Mouse (Mus musculus): ENCODE results near the gene Ywhag.

Gene Ywhag

DNA sequence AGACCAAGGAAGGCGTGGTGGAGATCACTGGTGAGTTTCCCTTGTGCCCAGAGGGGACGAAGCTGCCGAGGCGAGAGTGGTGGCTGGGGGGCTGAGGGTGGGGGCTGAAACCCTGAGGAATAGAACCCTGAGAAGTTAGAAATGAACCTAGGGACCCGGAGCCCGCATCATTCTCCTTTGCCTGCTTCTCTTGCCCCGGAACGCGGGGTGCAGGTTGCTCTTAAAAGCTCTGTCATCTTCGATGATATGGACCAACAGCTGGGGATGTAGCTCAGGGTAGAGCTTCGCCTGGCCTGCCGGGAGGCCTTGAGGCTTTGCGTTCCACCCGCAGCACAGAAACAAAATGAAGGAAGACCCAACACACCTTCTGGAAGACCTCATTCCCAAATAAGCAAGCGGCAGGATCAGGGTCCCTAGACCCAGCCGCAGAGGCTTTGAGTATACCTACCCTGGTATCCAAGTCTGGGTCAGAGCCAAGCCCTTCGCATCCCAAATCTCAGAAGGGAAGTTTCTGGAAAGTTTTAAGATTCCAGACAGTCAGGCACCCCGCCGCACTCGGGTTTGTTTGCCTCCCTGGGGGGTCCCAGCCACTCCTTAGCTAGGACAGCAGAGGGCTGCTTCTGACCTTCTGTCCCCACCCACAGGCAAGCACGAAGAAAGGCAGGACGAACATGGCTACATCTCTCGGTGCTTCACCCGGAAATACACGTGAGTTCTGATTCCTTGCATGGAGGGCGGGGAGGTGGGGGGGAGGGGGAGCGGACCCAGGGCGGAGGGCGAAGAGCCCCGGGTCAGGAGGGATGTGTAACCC, 45.8 kb downstream of the Ywhag start:
- no peak for DNase-seq (ENCODE audit: low spot score in 2 of 2)

DNA sequence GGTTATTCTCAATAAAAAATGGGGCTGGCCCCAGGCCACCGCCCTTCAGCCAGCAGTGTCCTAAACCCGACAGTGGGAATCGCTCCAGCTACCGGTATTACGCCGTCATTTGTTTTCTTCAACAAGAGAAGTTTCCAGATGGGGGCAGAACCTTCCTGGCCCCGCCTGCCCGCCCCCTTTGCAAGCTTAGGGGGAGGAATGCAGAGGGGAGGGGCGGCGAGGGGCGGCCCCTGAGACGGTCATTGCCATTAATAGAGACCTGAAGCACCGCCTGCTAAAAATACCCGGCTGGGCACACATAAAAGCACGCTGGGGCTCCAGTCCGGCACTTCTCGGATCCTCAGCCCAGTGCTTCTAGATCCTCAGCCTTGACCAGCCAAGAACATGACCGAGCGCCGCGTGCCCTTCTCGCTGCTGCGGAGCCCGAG, 46.7 kb downstream of the Ywhag start, which contains the start of gene Hspb1:
Gene Hspb1, plus strand, starts transcription at position 245 of the 428 bp plus-strand sequence.
- no peak for DNase-seq (ENCODE audit: low spot score in 2 of 2)

DNA sequence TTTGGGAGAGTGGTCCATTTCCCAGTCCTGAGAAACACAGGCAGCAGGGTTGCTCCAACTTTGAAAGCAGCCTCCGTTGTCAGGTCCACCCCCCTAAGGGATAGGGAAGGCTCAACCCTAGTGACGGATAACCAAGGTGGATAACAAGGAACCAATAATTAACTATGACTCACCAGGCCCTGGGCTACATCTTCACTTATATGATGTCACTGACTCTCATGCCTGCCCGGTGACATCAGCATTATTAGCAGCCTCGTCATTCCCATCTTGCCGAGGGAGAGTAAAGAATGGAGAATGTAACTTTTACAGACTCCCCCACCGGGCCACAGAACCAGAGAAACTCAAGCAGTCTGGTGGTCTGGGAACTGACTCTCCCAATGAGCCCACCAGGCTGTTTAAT, 49.8 kb downstream of the Ywhag start:
- no peak for DNase-seq (ENCODE audit: low spot score in 2 of 2)

DNA sequence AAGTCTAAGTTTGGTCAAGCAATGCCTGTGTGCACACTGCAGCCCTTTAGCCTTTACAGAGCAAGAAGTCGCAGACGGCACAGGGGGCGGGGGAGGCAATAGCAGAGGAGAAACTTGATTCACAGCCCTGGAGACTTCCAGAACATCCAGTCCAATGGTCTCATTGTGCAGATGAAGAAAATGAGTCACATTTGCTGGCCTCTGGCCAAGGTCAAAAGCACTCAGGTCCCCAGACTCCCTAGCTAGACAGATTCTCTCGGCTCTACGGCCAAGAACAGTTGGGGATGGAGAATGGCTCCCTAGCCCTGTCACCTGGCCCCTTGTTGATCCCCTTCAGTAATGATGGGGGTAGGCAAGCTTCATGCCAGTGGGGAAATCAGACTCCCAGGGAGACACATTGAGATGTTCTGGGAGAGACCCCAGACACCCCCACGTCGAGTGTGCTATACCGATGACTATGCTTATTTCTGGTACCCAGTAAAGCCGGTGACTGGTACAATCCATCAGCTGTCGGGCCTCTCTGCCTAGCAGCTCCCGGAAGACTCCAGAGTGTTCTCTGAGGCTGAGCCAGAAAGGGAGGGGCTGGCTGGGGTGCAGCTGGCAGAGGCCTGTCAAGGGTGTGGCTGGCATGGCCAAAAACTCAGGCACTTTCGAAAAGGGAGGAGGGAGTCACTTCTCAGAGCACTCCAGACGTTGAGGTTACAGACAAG, 54.8 kb downstream of the Ywhag start:
- DNase-seq (ENCODE audit: low spot score in 2 of 2), result no peak

DNA sequence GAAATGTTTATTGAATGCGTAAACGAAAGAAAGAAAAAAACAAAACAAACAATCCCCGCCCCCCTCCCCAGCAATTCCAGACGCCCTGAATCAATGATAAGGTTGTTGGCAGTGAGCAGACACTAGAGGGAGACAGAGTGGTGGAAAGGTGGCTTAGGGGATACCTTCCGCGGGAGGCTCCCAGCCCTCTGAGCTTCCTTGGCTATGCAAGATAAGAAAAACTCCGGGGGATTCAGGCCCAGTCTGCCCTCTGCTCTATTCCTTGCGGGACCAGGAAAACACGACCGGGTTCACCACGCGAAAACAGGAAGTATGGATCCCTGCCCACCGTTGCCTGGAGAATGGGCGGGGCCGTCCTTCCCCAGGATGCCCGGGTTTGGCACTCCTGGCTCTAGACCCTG, 56.6 kb downstream of the Ywhag start:
- DNase-seq (ENCODE audit: low spot score in 2 of 2), result no peak

DNA sequence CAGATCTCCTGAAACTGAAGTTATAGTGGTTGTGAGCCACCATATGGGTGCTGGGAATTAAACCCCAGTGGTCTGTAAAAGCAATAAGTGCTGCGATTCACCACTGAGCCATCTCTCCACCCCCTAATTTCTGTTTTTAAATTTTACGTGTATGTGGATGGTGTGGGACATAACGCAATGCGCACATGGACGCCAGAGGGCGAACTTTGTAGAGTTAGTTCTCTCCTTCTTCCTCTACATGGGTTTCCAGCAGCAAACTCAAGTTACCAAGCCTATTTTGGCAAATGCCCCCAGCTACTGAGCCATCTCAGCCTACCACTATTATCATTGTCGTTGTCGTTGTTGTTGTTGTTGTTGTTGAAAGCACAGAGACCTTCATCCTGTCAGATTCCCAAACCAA, 57.2 kb downstream of the Ywhag start:
- DNase-seq (ENCODE audit: low spot score in 2 of 2), result peak in 1 of 2 experiments; percentile 61

DNA sequence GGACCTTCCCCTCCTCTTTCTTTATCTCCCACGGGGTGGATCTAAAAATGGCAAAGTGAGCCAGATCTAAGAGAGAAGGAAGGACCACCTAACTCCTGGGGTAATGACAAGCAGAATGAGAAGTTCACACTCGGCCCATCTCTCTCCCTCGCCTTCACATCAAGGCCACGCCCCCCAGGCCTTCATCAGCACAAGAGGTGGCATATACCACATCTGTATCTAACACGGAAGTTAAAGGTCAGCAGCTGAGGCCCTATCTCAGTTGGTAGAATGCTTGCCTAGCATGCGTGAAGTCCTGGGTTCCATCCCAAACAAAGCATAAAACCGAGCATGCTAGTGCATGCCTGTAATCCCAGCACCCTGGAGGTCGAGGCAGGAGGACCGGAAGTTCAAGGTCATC, 60.7 kb downstream of the Ywhag start:
- no peak for DNase-seq (ENCODE audit: low spot score in 2 of 2)

DNA sequence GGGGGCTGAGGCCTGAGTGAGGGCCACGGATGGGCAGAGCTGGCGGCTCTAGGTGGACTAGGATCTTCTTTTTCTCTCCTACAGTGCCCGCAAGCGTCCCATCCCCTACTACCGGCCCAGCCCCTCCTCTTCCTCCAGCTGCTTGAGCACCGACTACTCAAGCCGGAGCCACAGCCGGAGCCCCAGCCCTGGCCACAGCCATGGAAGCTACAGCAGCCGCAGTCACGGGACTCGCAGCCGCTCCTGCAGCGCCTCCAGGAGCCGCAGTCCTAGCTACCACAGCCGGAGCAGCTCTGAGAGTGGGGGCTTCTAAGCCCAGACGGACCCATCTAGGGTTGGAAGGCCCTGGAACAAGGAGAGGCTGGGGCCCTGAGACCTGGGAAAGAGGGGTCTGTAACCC, 61.4 kb downstream of the Ywhag start:
- DNase-seq (ENCODE audit: low spot score in 2 of 2), result no peak

DNA sequence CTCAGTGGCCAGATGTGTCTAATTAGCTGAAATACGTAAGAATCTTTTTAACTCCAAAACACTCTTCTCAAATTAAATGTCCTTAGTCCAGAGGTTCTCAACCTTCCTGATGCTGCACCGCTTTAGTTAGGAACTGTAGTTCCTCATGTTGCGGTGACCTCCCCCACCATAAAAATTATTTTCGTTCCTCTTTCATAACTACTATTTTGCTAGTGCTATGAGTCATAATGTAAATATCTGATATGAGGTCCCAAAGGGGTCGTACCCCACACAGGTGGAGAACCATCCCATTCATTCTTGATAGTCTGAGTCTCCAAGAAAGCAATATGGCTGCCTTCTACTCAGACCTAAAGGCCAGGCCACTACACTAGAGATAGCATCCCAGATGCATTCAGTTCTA, 63.9 kb downstream of the Ywhag start:
- DNase-seq (ENCODE audit: low spot score in 2 of 2), result no peak

DNA sequence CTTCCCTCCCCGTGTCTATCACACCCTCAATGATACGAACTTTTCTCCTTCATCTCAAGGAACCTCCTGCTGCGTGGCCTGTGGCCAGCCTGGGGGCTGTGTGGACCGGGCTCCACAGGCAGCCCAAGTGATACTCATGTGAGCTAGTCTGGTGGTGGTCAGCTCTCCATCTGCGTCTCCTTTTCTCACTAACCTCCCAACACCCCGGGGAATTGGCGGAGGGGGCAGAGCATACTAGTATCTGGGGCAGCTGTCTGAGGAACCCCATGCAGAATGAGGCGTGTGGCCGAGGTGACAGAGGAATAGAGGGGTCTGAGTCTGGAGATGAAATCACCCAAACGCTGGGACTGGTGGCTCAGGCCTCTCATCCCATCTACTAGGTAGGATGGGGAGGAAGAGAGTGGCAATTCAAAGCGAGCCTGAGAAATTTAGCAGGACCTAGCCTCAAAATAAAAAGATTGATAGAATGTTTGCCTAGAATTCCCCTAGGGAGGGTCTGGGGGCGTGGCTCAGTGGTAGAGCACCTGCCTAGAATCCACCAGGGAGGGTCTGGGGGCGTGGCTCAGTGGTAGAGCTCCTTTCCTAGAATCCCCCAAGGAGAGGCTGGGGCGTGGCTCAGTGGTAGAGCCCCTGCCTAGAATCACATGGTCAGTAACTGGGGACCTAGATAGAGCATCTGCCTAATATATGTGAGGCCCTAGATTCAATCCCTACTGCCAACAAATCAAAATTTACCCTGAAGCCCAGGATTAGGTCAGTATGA, 64.6 kb downstream of the Ywhag start:
- DNase-seq (ENCODE audit: low spot score in 2 of 2), result no peak

DNA sequence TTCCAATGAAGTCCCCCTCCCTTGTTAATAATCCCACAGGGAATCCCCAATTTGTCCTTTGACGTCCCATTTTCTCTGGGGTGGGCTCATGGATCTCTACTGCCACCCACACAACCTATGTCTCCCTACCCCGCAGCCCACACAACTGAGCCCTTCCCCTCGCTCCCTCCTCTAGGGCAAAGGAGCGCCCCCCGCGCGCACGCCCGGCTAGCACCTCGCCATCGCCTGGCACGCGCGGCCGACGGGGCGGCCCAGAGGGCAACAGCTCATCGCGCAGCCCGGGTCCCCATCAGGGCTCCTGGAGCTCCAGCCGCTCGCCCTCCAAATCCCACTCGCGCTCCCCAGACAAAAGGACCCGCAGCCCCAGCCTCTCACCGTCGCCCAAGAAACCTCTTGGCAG, 65.8 kb downstream of the Ywhag start:
- DNase-seq (ENCODE audit: low spot score in 2 of 2), result no peak

DNA sequence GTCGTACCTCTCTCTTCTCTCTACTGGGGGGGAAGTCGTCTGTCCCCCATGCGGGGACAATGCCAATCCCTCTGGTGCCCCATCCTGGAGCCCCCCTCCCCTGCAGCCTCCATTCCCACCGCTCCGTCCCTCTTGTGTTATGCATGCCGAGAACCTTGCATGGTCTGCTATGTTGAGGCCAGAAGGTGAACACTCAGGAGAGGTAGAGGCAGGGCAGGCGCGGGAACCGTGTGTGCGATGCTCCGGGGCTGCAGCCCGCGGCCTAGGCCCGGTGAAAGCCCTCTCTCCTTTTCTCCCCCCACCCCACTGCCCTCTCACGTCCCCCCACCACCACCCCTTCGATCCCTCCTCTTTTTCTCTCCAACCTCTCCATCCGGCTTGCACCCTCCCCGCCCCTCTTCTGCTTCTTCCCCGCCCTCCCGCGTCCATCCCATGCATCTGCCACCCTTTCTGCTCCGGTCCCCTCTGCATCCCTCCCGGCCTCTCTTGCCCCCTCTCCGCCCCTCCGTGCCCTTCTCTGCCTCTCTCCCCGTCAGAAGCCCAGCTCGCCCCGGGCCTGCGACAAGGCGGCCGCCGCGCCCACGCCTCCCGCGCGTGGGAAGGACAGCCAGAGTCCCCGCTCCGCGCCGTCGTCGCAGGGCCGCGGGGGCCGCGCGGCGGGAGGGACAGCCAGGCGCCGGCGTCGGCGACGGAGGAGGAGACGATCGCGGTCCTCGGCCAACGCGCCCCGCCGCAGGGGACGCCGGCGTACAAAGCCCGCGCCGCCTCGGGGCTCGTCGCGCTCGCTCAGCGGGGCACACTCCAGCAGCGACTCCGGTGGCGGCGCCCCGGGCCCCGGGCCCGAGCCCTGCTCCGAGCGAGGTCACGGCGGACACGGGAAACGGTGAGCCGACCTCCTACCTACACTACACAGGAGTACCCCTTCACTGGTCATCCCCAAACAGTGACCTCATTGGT, 66.5 kb downstream of the Ywhag start:
- no peak for DNase-seq (ENCODE audit: low spot score in 2 of 2)

DNA sequence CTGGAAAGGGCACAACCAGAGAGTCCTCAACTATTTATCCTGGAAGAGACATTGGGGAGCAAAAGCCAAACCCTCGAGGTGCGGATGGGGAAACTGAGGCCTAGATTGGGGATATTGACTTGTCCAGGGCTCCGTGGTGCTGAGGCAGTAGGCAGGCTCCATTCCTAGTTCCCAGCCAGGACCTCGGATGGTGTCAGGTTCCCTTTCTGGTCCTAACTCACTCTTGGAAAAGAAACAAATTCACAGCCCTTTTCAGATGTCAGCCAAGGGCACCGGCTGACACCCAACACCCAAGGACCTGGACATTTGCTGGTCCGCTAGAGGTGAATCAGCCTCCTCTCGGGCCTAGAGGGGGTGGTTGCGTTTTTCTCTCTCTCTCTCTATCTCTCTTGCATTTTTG, 67.8 kb downstream of the Ywhag start:
- DNase-seq (ENCODE audit: low spot score in 2 of 2), result no peak
